Mouse (Mus musculus): ENCODE measurements around the gene Arl4c.
"Not testable (repeated sequence)": the region's sequence is repeated elsewhere in the genome, so short reads cannot be mapped to it uniquely, and the experiment has no call there.

The Arl4c gene

DNA sequence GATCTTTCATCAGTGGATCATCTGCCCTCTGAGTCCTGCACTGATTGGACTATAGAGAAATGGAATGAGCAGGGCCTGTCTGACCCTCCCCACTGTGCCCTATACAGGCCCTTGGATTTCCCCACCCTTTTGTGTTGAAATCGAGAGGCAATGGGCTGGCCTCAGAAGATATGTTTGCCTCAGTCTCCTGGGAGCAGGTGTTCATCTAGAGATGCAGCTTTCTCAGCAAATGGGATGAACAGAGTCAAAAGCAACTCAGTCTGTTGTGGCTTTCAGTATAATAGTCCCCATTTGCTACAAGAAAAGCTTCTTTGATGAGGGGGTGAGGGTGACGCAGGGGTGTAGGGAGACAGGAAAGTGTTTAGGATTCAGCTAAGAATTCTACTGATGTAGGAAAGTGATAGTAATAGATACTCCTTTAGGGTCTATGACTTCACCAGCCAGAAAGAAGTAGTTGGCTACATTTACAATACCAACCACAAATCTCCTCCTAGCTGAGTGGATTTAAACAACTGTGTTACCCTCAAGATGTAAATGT is 60.3 kb downstream of the Arl4c start:
- in situ Hi-C loops (cut with MboI; ENCODE audit: low pct_unique_long_range_greater_than_20kb in 1 of 2, low sequenced_read_pairs in 2 of 2, unreplicated experiment in 1 of 2), result no loop called here

DNA sequence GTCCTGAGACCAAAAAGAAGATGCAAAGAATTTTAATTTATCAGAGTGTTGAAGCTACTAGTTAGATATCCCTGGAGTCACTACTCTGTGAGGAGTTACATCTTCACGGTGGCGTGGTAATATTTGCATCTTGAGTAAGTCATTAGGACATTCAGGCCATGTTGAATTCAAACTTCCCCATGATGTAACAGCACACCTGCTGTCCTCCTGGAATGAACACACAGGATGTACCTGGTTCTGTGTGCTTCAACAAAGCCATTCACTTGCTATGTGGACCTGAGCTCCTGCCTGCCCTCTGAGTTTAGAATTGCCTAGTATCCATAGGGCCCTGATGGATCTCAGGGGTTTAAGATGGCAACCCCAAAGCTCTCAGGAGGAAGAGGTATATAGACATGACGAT is 60.8 kb downstream of the Arl4c start:
- in situ Hi-C loops (cut with MboI; ENCODE audit: low pct_unique_long_range_greater_than_20kb in 1 of 2, low sequenced_read_pairs in 2 of 2, unreplicated experiment in 1 of 2), result no loop called here

DNA sequence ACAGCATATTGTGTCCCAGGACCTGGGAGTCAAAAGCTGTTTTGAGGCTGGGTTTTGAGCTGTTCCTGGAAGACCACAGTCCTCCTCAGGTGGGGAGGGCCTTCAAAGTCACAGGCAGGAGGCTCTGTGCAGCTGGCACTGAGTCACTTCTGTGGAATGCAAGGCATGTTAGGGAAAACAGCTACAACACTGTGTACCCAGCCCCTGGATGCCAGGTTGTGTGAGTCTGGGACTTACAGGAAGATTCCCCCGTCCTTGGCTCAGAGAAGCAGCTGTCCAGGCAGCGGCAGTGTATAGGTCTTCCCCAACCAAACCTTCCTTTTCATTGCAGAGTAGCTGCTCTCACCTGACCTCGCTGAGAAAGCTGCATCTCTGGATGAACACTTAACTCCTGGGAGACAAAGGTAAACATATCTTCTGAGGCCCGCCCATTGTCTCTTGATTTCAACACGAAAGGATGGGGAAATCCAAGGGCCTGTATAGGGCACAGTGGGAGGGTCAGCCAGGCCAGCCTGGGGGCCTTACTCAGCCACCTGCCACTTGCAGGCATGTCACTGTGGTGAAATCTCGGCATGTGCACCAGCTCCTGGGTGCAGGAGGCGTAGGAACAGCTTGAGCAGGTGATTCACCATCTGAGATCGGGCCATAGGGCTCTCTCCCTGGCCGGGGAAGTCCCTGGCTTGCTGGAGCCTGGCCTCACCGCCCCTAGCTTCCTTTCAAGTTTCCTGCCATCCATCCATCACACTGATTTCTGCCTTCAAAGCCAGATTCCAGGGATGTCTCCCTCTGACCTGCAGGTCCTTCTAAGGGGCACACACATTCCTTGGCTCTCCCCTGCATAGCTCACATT is 62.4 kb downstream of the Arl4c start:
- in situ Hi-C loops (cut with MboI; ENCODE audit: low pct_unique_long_range_greater_than_20kb in 1 of 2, low sequenced_read_pairs in 2 of 2, unreplicated experiment in 1 of 2), result no loop called here

DNA sequence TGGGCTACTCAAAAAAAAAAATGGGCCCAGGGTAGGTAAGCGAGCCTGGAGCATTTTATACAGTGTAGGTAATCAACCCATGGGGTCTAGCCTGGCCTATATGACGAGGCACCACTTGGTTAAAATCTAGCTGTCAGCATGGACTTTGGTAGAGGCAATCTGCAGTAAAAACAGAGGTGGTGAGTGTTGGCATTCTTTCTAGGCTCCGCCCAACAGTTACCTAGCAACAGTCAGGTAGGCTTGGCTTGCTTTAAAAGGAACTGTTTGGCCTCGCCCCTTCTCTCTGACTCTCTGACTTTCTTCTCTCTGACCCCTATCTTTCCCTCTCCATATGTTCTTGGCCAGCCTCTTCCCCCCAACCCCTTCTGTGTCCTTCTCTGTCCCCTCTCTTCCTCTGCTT is 63.4 kb downstream of the Arl4c start:
- in situ Hi-C loops (cut with MboI; ENCODE audit: low pct_unique_long_range_greater_than_20kb in 1 of 2, low sequenced_read_pairs in 2 of 2, unreplicated experiment in 1 of 2), result no loop called here

DNA sequence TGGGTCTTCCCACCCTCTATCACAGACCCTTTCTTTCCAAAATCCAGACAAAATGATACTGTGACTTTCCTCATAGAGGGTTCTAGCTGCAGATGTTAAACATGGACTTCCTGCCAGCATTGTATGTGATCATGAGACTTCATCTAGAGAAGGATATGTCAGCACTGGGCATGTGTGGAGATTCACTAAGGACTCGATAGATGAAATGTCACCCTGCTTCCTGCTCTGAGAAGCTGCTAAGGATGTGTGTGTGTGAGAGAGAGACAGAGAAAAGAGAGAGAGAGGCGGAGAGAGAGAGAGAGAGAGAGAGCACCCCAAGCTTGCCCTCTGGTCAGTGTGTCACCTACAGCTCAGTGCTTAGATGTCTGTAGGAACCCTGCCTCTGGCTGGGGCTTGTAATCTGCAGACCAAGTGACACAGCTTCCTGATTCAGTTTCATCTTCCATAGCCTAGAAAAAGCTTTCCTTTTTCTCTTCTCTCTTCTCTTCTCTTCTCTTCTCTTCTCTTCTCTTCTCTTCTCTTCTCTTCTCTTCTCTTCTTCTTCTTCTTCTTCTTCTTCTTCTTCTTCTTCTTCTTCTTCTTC is 65.4 kb downstream of the Arl4c start:
- in situ Hi-C loops (cut with MboI; ENCODE audit: low pct_unique_long_range_greater_than_20kb in 1 of 2, low sequenced_read_pairs in 2 of 2, unreplicated experiment in 1 of 2), result not testable (repeated sequence)

DNA sequence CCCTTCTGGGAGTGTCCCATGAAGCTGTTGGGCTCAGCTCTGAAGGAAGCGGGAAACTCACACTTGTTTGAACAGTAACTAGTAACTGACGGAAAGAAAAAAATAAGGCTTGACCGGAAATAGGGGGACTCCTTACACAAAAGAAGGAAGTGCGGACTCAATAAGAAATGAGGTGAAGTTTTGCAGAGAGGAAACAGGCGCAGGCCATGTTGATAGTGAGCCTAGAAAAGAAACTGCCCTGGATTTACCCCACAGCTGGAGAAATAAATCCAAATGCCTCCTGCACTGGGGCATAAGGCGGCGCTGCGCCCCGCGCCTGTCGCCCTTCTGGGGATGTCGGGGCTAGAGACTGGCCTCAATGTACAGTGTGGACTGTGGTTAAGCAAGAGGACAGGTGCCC is 66.4 kb downstream of the Arl4c start:
- in situ Hi-C loops (cut with MboI; ENCODE audit: low pct_unique_long_range_greater_than_20kb in 1 of 2, low sequenced_read_pairs in 2 of 2, unreplicated experiment in 1 of 2), result no loop called here

DNA sequence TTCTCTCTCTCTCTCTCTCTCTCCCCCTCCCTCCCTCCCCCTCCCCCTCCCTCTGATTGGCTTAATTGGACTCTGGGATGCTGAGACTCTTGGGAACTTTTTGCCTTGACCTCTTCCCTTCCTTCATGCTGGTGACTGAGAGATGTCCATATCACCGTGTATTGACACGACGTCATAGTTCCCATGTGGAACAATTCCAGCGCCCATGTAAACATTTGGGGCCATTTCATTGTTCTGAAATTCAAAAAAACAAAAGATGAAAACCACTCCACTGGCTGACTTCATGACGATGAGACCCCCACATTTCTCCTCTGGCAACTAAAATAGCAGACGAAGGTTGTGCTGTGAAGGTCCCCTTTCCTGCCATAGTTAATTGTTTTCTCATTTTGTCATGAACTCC is 69.2 kb downstream of the Arl4c start:
- in situ Hi-C loops (cut with MboI; ENCODE audit: low pct_unique_long_range_greater_than_20kb in 1 of 2, low sequenced_read_pairs in 2 of 2, unreplicated experiment in 1 of 2), result no loop called here

DNA sequence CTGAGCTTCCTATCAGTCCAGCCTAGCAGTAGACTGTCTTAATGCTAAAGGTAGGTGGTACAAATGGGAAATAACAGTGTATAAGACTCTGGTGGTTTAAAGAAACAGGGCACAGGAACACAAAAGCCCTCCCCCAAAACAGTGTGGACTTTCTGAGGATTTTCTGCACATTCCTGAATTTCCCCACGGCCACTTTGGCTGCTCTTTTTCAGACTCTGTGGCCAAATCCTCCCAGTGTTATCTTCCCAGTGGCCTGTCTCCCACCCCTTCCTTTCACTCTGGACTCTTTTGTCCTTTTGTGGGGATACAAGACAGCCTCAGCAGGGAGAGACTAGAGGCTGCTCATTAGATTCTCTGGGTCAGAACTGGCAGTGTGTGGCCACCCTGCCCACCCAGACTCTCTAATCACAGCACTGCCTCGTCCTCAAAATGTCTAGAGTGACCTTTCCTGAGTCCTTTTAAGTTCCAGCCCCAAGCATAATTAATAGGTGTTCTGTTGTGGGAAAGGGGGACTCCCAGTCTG is 72.0 kb downstream of the Arl4c start:
- in situ Hi-C loops (cut with MboI; ENCODE audit: low pct_unique_long_range_greater_than_20kb in 1 of 2, low sequenced_read_pairs in 2 of 2, unreplicated experiment in 1 of 2), result no loop called here

DNA sequence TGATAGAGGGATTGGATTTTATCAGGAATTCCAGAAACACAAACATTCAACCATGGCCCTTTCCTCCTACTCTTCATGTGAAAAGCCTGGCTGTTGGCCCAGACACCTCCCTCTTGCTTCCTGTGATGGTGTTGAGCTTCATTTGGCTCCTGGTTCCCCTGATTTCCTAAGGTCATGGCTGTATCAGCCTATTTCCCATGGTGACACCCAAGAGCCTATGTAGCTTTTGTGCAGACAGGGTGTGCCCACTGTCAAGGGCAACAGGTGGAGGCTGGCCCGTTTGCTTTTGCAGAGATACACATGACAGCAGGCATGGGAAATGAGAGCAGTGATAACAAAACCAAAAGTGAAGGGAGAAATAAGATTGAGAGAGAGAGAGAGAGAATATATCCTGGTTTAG is 76.8 kb downstream of the Arl4c start:
- in situ Hi-C loops (cut with MboI; ENCODE audit: low pct_unique_long_range_greater_than_20kb in 1 of 2, low sequenced_read_pairs in 2 of 2, unreplicated experiment in 1 of 2), result no loop called here

DNA sequence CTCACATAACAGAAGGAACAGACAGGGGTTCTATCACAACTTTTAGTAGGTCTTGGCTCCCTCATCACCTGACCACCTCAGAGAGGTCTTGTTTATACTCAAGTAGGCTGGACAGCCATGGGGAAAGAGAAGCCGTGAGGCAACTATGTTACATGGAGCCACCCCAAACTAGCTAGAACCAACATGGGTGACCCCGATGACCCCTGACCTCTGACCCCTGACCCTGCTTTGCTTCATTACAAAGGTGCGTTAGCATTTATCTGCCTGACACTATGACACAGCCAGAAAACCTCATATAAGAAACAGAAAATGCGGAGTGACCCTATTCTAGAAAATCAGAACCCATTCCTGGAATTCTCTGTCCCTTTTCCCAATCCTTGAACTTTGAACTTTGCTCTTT is 77.6 kb downstream of the Arl4c start:
- in situ Hi-C loops (cut with MboI; ENCODE audit: low pct_unique_long_range_greater_than_20kb in 1 of 2, low sequenced_read_pairs in 2 of 2, unreplicated experiment in 1 of 2), result no loop called here

DNA sequence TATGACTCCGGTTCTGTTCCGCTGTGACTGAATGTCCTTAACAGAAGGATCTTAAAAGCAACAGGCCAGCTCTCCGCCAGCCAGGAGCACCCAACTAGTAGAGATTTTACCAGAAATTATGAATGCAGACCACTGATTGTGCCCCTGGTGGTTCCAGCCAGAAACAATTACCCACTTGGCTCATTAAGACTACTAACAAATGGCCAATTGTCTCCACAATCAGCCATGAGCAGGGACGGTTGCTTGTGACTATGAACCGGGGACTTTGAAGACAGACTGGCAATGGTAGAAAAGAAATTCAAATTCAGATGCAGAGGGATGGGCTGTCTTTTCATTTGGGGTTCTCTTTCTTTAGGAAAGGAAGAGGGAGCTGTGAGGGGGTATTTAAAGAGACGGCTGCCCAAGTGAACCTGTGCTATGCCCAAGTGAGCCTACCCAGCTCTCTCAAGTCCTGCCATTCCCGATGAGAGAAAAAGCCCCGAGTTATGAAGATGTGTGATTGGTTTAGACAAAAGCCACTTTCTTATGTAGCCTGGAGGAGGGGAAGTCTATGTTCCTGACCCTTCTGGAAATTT is 78.4 kb downstream of the Arl4c start:
- in situ Hi-C loops (cut with MboI; ENCODE audit: low pct_unique_long_range_greater_than_20kb in 1 of 2, low sequenced_read_pairs in 2 of 2, unreplicated experiment in 1 of 2), result no loop called here
